Mouse (Mus musculus) liver, adult 2 months (tissue): ENCODE measurements around the gene Gm48551. TPM values are rescaled to one million over a fixed set of nuclear protein-coding genes. Genes with fewer than 3 reads are reported as not detected.

Source experiments
- DNase-seq: peaks from one replicate; pipeline ENCODE4 v3.0.0-alpha.2; 2011; ENCODE audit warnings: low read depth, low spot score; ENCODE audit errors: extremely low read depth
- H3K27ac ChIP-seq: fragments of 200-500 bp; replicated peaks from 2 replicates; pipeline ENCODE4 v1.5.1; 2012; ENCODE audit warnings: low read depth, mild to moderate bottlenecking, control low read depth, inconsistent platforms, low read length; ENCODE audit not compliant: insufficient read depth
- H3K27me3 ChIP-seq: fragments of 200-500 bp; 2 replicates; pipeline ENCODE4 v1.6.1; 2012; ENCODE audit warnings: mild to moderate bottlenecking, moderate library complexity, low read length, inconsistent platforms; ENCODE audit not compliant: control insufficient read depth, insufficient read depth
- H3K36me3 ChIP-seq: fragments of 200-500 bp; 2 replicates; pipeline ENCODE4 v1.6.1; 2012; ENCODE audit warnings: low read length, inconsistent platforms; ENCODE audit not compliant: control insufficient read depth, insufficient read depth
- H3K4me1 ChIP-seq: fragments of 200-500 bp; 2 replicates; pipeline ENCODE4 v1.6.1; 2011; ENCODE audit warnings: low read length; ENCODE audit not compliant: control insufficient read depth, insufficient read depth
- H3K4me3 ChIP-seq: fragments of 200-500 bp; 2 replicates; pipeline ENCODE4 v1.5.1; 2011; ENCODE audit warnings: low read depth, mild to moderate bottlenecking, control low read depth, low read length, moderate library complexity; ENCODE audit not compliant: insufficient read depth
- H3K79me2 ChIP-seq: fragments of 200-500 bp; 2 replicates; pipeline ENCODE4 v1.6.1; 2012; ENCODE audit warnings: inconsistent platforms, mild to moderate bottlenecking, low read length, moderate library complexity; ENCODE audit not compliant: control insufficient read depth, insufficient read depth
- H3K9ac ChIP-seq: fragments of 200-500 bp; 2 replicates; pipeline ENCODE4 v1.6.1; 2012; ENCODE audit warnings: low read depth, mild to moderate bottlenecking, control low read depth, inconsistent platforms, low read length
- CTCF ChIP-seq: fragments of 200-500 bp; IDR thresholded peaks from 2 replicates; pipeline ENCODE4 v1.5.1; 2011; ENCODE audit warnings: low read depth, low read length, control low read depth
- POLR2A ChIP-seq: fragments of 200-500 bp; IDR thresholded peaks from 2 replicates; pipeline ENCODE4 v1.6.1; 2011; ENCODE audit warnings: low read length, control low read depth; ENCODE audit not compliant: insufficient read depth; ENCODE audit errors: extremely low read depth
- WGBS: fragments of 180-500 bp; shearing (Covaris S2); methylation state at CpG from one replicate; pipeline ENCODE4 v1.1.7; 2018; 5-methylcytosine and 5-hydroxymethylcytosine counted together
- polyA plus RNA-seq: library from polyadenylated mRNA; depleted of rRNA; stranded (reverse); fragments of >200 nt; gene quantifications from 2 replicates; pipeline ENCODE4 v1.2.3, GENCODE M21; 2012
- total RNA-seq: library from RNA; depleted of rRNA; stranded (reverse); fragments of >200 nt; gene quantifications from 2 replicates; pipeline ENCODE4 v1.2.3, GENCODE M21; 2014

Gene Gm48551
- total and polyA plus RNA-seq, 2 experiments: 0.32 to 2.4 TPM

DNA sequence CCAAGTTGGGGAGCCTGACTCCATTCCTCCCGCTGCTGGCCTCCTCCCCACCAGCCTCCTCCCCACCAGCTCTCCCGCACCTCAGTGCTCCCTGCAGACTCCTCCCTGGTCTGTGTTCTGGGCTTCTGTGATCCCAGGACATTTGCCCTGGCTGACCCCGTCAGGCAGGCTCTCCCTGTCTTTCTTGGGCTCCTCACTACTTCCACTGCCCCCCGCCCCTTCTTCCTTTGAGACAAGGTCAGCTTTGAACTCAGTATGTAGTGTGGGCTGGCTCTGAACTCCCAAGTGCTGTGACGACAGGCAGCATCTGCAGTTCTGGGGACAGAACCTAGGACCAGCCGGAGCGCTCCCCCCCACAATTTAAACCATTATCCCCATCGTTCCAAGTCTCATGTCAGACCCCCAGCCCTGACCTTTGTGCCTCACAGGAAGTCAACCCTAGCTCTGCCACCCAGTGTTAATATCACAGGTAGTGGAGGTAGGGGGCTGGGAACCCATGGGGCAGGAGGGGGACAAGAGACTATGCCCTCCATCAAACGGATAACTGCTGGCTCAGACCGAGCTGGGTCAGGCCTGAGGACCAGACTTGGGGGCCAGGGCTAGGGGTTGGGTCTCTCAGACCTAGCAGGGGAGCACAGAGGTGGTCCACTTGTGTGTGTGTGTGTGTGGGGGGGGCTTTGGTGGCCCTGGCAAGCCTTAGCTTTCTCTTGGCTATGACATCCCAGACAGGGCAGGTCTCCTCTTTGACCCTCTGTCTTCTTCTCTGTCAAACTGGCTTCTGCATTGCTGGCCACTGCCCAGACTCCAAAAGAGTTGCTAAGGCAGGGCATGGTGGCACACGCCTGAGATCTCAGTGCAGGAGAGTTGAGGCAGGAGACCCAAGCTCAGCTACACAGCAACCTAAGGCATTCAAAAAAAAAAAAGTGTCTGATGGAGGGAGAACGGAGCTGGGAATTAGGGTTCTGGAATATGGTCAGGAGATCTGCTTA, 33.3 kb downstream of the Gm48551 start:
- no peaks in the 10 kb centered on the region for H3K27me3 ChIP-seq
- no peak for DNase-seq
- 32% methylated on average over 12 of the region's 12 CpGs for WGBS
- peak overlapping the region; percentile 39 for H3K9ac ChIP-seq
- no peaks in the 10 kb centered on the region for H3K36me3 ChIP-seq
- H3K4me3 ChIP-seq: no peak overlapping the region; the same call in 1 of the 2 replicates
- peaks cover 61% of the 10 kb centered on the region for H3K79me2 ChIP-seq
- H3K4me1 ChIP-seq: peaks cover 81% of the 10 kb centered on the region
- H3K27ac ChIP-seq: peak overlapping the region; percentile 64
- TF ChIP-seq POLR2A: no peak
- TF ChIP-seq CTCF: no peak

DNA sequence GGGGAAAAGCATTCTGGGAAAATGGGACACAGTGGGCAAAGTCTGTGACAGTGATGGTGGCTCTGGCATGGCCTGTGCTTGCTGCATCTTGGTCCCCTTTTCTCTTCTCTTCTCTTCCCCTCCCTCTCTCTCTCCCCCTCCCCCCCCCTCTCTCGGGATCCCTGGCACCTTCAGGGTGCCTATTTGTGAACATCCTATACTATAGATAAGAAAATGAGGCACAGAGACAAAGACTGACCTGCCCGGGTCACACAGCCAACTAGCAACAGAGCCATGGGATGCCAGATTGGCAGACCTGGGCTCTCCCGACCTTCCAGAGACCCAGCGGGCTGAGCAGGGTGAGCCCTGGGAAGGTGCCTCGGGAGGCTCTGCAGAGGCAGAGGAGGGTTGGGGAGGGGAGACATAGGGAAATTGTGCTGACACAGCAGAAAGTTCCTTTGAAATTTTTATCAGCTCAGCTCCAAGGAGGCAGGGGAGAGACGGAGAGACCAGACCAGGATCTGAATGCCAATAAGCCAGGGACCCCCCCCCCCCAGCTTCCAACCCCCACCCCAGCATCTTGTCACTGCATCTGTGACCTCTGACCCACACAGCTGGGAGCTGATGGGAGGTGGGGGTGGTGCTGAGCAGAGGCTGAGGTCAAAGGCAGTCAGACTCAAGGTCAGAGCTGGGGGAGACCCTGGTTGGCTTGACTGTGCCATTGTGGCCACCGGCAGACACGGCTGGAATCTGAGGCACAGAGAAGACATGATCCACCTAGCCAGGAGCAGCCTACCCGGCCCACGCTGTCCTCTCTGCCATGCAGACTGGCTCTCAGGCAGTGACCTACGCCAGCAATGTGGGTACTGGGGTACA, 34.2 kb downstream of the Gm48551 start:
- WGBS: 19% methylated on average over 11 of the region's 11 CpGs
- DNase-seq: peak; percentile 44
- peak overlapping the region; percentile 95 for H3K27ac ChIP-seq

GRCm38 (mm10) chr10:81419111-81419928, 35.1 kb downstream of the Gm48551 start:
- WGBS: 56% methylated on average over 10 of the region's 10 CpGs
- no peaks in the 10 kb centered on the region for H3K36me3 ChIP-seq
- TF ChIP-seq POLR2A: no peak
- no peak for TF ChIP-seq CTCF
- DNase-seq: peak; percentile 71
- peak overlapping the region; percentile 54 for H3K9ac ChIP-seq
- peaks cover 68% of the 10 kb centered on the region for H3K79me2 ChIP-seq
- H3K4me1 ChIP-seq: peaks cover 78% of the 10 kb centered on the region
- H3K27me3 ChIP-seq: no peaks in the 10 kb centered on the region
- H3K27ac ChIP-seq: peak overlapping the region; percentile 95
- no peak overlapping the region for H3K4me3 ChIP-seq

More for the DNA sequence above, 34.2 kb downstream of the Gm48551 start:
- Histone ChIP-seq H3K36me3 (no peaks in the 10 kb centered on the region), H3K9ac (peak overlapping the region; percentile 54), H3K79me2 (peaks cover 62% of the 10 kb centered on the region), H3K4me3 (no peak overlapping the region), H3K4me1 (peaks cover 76% of the 10 kb centered on the region), H3K27me3 (no peaks in the 10 kb centered on the region)
- no peak for TF ChIP-seq POLR2A
- TF ChIP-seq CTCF: no peak

- Histone ChIP-seq H3K27ac (peak overlapping the region; percentile 95), H3K36me3 (no peaks in the 10 kb centered on the region), H3K9ac (peak overlapping the region; percentile 19), H3K4me1 (peaks cover 73% of the 10 kb centered on the region), H3K79me2 (peaks cover 72% of the 10 kb centered on the region), H3K27me3 (no peaks in the 10 kb centered on the region), H3K4me3 (peak overlapping the region; percentile 11; the same call in 1 of the 2 replicates)
- DNase-seq: no peak
- TF ChIP-seq CTCF (no peak), POLR2A (no peak)
- WGBS: 57% methylated on average over 40 of the region's 40 CpGs
Observed at GRCm38 (mm10) chr10:81420191-81420767, 36.0 kb downstream of the Gm48551 start.
